Mouse (Mus musculus): ENCODE measurements around the gene Pou2af1.

DNA sequence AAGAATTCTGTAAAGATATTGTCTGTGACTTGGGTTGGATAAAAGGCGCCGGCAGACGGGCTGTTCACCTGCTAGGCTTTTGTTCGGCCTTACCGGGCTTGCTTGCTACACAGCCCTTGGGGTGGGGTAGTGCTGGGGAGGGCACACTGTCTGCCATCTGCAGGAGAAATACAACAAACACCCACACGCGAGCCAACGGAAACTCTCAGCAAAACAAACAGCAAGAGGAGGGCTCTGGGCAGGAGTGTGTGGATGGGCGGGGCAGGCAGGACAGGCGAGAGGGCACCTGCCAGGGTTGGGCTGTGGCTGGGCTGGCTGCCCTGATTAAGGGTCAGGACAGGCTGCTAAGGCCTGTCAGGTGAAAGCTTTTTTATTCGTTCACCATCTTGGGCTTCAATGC is 45.6 kb upstream of the Pou2af1 start:
- TF ChIP-seq POLR2A (IDR thresholded peaks at IDR 0.05; ENCODE audit: low read depth, low read length) (no peak), CTCF (IDR thresholded peaks at IDR 0.05; ENCODE audit: extremely low read depth, insufficient read depth, insufficient read length, insufficient replicate concordance) (no peak)

Data from spleen, adult 2 months (tissue).